Comparison of ENCODE assay signal across 8 mouse cellular contexts in the genomic region with DNA sequence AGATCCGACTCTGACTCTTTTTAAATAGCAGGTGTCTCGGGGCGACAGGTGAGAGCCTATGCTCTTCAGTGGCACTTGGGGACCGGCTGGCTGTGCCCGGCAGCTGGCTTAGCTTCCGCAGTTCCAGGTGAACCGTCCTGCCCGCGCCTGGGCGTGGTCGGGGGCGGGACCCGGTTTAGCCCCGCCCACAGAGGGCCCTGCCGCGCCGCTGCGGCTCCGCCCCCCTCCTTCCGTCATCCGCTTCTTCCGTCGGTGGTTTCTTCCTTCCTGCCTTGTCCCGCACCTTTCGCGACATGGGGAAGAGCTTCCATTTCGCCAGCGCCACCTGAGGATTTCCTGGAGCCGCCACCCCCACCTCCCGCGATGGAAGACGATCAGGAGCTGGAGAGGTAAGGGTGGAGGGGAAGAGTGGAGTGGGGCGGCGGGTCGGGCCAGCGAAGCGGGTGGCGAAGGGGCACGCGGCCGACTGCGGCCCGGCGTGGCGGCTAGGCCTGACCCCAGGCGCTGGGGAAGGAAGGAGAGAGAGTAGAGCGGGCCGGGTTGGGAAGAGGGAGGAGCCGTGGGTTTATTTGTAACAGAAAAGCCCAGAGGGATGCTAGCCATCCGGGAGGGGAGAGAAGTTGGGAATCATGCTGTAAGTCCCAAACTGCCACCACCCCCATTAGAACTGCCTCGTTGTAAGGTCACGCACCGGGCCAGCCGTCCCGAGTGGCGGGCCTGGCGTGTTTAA. TPM values are rescaled to one million over a fixed set of nuclear protein-coding genes. Genes with fewer than 3 reads are reported as not detected.
DNase-seq lines count a peak whose midpoint lies in the region; ATAC-seq lines count a peak whose summit lies in the region.

No protein-coding gene starts in this region.

- ATAC-seq in intestine, embryonic 15.5 days = peak; percentile 84
- ATAC-seq in megakaryocyte-erythroid progenitor cell, adult 5-6 weeks (replicated peaks; ENCODE audit: low FRiP score, low TSS enrichment, poor library complexity, severe bottlenecking) = peak; percentile 64

- no peaks in the 10 kb centered on the region for H3K36me3 ChIP-seq in intestine, embryonic 15.5 days

- peak overlapping the region; percentile 98 for H3K27ac ChIP-seq in intestine, embryonic 15.5 days

- H3K4me2 ChIP-seq in intestine, embryonic 15.5 days (replicated peaks) = peak overlapping the region; percentile 91

- H3K27me3 ChIP-seq in intestine, embryonic 15.5 days (replicated peaks) = no peaks in the 10 kb centered on the region

- DNase-seq in adrenal gland, adult 2 months = peak; percentile 97
- peak; percentile 76 for DNase-seq in embryo, embryonic 11.5 days (ENCODE audit: low read depth, low spot score)
- DNase-seq in gastrocnemius, postnatal 36 days = peak; percentile 84 to 88
- DNase-seq in left cerebral cortex, postnatal 14 days (ENCODE audit: low spot score in 2 of 2) = peak; percentile 85 to 92
- peak; percentile 89 for DNase-seq in right cerebral cortex, postnatal 14 days
- DNase-seq in urinary bladder, postnatal 25 days (ENCODE audit: low spot score) = peak; percentile 95

- under 1% methylated on average over 57 of the region's 57 CpGs for WGBS in intestine, embryonic 15.5 days

- peaks cover 20% of the 10 kb centered on the region for H3K4me1 ChIP-seq in intestine, embryonic 15.5 days (replicated peaks)

- H3K9me3 ChIP-seq in intestine, embryonic 15.5 days = no peaks in the 10 kb centered on the region

- H3K9ac ChIP-seq in intestine, embryonic 15.5 days = peak overlapping the region; percentile 81

- intact Hi-C loops in gastrocnemius, postnatal 36 days (cut with DNase I) = loop anchor here (5.0 kb wide), 1 partner anchor 40 kb away; no protein-coding TSS in a partner anchor
- intact Hi-C loops in left cerebral cortex, postnatal 14 days (cut with DNase I) = loop anchor here (5.0 kb wide), 2 partner anchors 90 to 115 kb away; a partner anchor contains a TSS

- H3K4me3 ChIP-seq in intestine, embryonic 15.5 days (replicated peaks) = peak overlapping the region; percentile 65

RNA-seq across cellular contexts. Expression of a gene that starts 0.6 kb away (rescaled TPM):
- total RNA-seq in adrenal gland, adult 2 months (2021) = 100 to 1,000 TPM; 111 to 124 TPM
- 42.9 and 45.9 TPM in 2 replicates for polyA plus RNA-seq in adrenal gland, adult 2 months (2012; rRNA removed)
- 10 to 100 TPM; 77.8 to 91.3 TPM for total RNA-seq in gastrocnemius, postnatal 36 days (2021)
- polyA plus RNA-seq in intestine, embryonic 15.5 days (2015; fragmentation: Nextera tagmentation; extraction: Ambion mirVana) = 151 and 155 TPM in 2 replicates
- total RNA-seq in left cerebral cortex, postnatal 14 days (2021) = 10 to 100 TPM; 72.9 to 79.5 TPM
- total RNA-seq in megakaryocyte-erythroid progenitor cell, adult 5-6 weeks (2014; fragmentation: Nextera tagmentation) = 145 and 195 TPM in 2 replicates
- total RNA-seq in megakaryocyte-erythroid progenitor cell, adult 5-6 weeks (2017) = 149 and 191 TPM in 2 replicates

RNA-seq across cellular contexts. Expression of a gene that starts 1.1 kb away (rescaled TPM):
- total RNA-seq in adrenal gland, adult 2 months (2021) = 10 to 100 TPM; 13.0 to 13.4 TPM
- polyA plus RNA-seq in adrenal gland, adult 2 months (2012; rRNA removed) = 33.1 and 38.5 TPM in 2 replicates
- 1 to 10 TPM; 2.1 to 2.4 TPM for total RNA-seq in gastrocnemius, postnatal 36 days (2021)
- 13.3 and 15.0 TPM in 2 replicates for polyA plus RNA-seq in intestine, embryonic 15.5 days (2015; fragmentation: Nextera tagmentation; extraction: Ambion mirVana)
- 1 to 10 TPM; 5.3 to 7.6 TPM for total RNA-seq in left cerebral cortex, postnatal 14 days (2021)
- 7.2 and 7.6 TPM in 2 replicates for total RNA-seq in megakaryocyte-erythroid progenitor cell, adult 5-6 weeks (2014; fragmentation: Nextera tagmentation)
- 3.3 and 7.9 TPM in 2 replicates for total RNA-seq in megakaryocyte-erythroid progenitor cell, adult 5-6 weeks (2017)

Comparison
In these comparisons a context has a peak if more than half of its experiments do, and no peak if none do; other contexts are left out.
1. Peak in every context shown above with its lines: DNase-seq, ATAC-seq, H3K4me3 ChIP-seq and H3K27ac ChIP-seq.